Mouse (Mus musculus) ES-E14 (cell line): Measurements from ENCODE around the gene Phldb2. TPM values are rescaled to one million over a fixed set of nuclear protein-coding genes. Genes with fewer than 3 reads are reported as not detected.

Source experiments
- DNase-seq: peaks from one replicate; pipeline ENCODE4 v3.0.0-alpha.2; 2013; ENCODE audit warnings: low read depth, low spot score
- H3K27ac ChIP-seq: 2 replicates; pipeline ENCODE4 v1.5.1; 2012; ENCODE audit warnings: low read depth, mild to moderate bottlenecking, low read length, moderate library complexity, mixed read lengths; ENCODE audit not compliant: poor library complexity, insufficient read depth, severe bottlenecking
- H3K36me3 ChIP-seq: 2 replicates; pipeline ENCODE4 v1.6.1; 2012; ENCODE audit warnings: mild to moderate bottlenecking, low read length, moderate library complexity, mixed read lengths; ENCODE audit not compliant: control insufficient read depth, poor library complexity, insufficient read depth, severe bottlenecking
- H3K4me1 ChIP-seq, 2 experiments: fragments of 150-350 bp in 1 of 2; sonication (generic) in 1 of 2; 2 replicates each; pipeline ENCODE4 v1.6.1; 2012; ENCODE audit warnings: low read length in 2 of 2, mild to moderate bottlenecking in 1 of 2, mixed read lengths in 1 of 2; ENCODE audit not compliant: control insufficient read depth in 2 of 2, insufficient read depth in 2 of 2, poor library complexity in 1 of 2
- H3K4me3 ChIP-seq, 2 experiments: fragments of 150-350 bp in 1 of 2; sonication (generic) in 1 of 2; 2 replicates each; pipeline ENCODE4 v1.5.1; 2012; ENCODE audit warnings: low read length in 2 of 2, low read depth in 1 of 2, mild to moderate bottlenecking in 1 of 2, mixed read lengths in 1 of 2; ENCODE audit not compliant: insufficient read depth in 1 of 2, poor library complexity in 1 of 2, severe bottlenecking in 1 of 2
- H3K9ac ChIP-seq: 2 replicates; pipeline ENCODE4 v1.6.1; 2012; ENCODE audit warnings: low read depth, mild to moderate bottlenecking, low read length, mixed read lengths; ENCODE audit not compliant: poor library complexity, insufficient read depth, severe bottlenecking
- H3K9me3 ChIP-seq: fragments of 150-350 bp; sonication (generic); 2 replicates; pipeline ENCODE4 v1.6.1; 2012; ENCODE audit warnings: low read depth, mild to moderate bottlenecking, low read length; ENCODE audit not compliant: control insufficient read depth, insufficient read depth
- CHD2 ChIP-seq: IDR thresholded peaks from 2 replicates; pipeline ENCODE4 v1.6.1; 2014; ENCODE audit warnings: mild to moderate bottlenecking, low read depth, low read length, inconsistent platforms
- HCFC1 ChIP-seq: IDR thresholded peaks from 2 replicates; pipeline ENCODE4 v1.6.1; 2012; ENCODE audit warnings: low read length, inconsistent platforms, borderline replicate concordance; ENCODE audit not compliant: insufficient read depth
- MAFK ChIP-seq: IDR thresholded peaks from 2 replicates; pipeline ENCODE4 v1.6.1; 2014; ENCODE audit warnings: mild to moderate bottlenecking, low read depth, low read length, inconsistent platforms; ENCODE audit not compliant: insufficient read depth
- ZC3H11A ChIP-seq: IDR thresholded peaks from 2 replicates; pipeline ENCODE4 v1.6.1; 2012; ENCODE audit warnings: low read depth, mild to moderate bottlenecking, inconsistent platforms, low read length, borderline replicate concordance
- ZNF384 ChIP-seq: IDR thresholded peaks from 2 replicates; pipeline ENCODE4 v1.6.1; 2012; ENCODE audit warnings: low read depth, low read length, inconsistent platforms
- in situ Hi-C, 2 experiments: fragments of 600-800 bp; cut with MboI; formaldehyde crosslinking; loops; one replicate each; pipeline ENCODE4 v1.15.1; 2025; ENCODE audit warnings: low sequenced_read_pairs in 2 of 2, inconsistent platforms in 1 of 2; ENCODE audit not compliant: unreplicated experiment in 2 of 2
- total RNA-seq: library from RNA; depleted of rRNA; stranded (reverse); fragments of 300-350 nt; gene quantifications from 2 replicates; pipeline ENCODE4 v1.2.3, GENCODE M21; 2012

Phldb2 gene
- total RNA-seq, 1 experiment: 36.2 TPM

DNA sequence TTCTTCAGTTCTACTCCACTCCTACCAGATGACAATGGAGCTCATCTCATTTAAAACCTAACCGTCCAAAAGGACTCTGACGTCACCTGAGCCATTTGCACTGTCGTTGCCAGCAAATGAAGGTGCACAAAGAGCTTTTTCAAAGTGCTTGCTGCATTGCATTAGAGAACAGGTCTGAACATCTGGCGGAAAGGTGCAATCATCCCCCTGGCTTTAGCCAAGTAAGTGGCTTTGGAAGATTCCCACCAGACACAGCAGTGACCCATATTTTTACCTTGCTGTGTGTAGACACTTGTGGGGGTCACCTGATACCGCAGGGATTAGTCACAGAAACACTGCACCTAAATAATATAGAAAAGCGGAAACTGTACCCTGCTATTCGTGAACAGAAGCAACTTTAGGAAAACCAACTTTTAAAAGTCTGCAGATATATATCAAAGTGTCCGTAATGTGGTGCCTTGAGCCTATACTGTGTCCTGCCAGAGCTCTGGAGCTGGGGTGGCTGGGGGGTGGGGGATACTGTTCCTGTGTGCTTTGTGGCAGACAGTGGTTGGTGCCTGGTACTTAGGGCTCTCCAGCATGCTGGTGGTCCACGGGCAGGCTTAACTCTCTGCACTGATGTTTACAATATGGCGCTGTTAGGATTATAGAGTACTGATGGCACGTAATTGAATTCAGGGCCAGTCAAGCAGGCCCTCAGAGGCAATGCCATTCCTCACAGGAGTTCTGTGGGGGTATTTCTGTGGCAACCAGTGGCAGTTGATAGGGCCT is 123.1 kb downstream of the Phldb2 start:
- no peaks in the 10 kb centered on the region for H3K36me3 ChIP-seq
- no peak overlapping the region for H3K27ac ChIP-seq
- no peak overlapping the region for H3K9ac ChIP-seq
- H3K4me3 ChIP-seq: no peak overlapping the region
- DNase-seq: no peak
- no peaks in the 10 kb centered on the region for H3K9me3 ChIP-seq
- no peak for TF ChIP-seq HCFC1
- TF ChIP-seq ZC3H11A: no peak
- no peak for TF ChIP-seq MAFK
- no peak for TF ChIP-seq ZNF384
- no peak for TF ChIP-seq CHD2
- in situ Hi-C loops: no loop called here
- H3K4me1 ChIP-seq: no peaks in the 10 kb centered on the region

DNA sequence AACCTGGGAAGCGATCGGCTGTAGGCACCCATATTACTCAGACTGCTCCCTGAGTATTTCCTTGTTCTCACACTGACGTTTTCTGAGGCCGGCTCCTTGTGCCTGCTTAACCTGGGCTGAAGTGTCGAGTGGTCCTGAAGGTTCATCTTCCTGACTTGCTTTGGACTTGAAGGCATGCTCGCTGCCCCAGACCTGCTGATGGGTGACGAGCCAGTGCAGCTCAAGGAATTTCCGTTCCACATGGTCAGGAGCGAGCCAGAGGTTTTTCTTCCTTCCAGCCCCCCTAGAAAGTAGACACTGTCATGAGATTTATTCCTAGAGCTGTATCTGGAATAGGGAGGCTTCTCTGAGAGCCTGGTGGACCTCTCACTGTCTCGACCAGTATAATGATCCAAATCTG is 128.1 kb downstream of the Phldb2 start:
- in situ Hi-C loops: no loop called here

DNA sequence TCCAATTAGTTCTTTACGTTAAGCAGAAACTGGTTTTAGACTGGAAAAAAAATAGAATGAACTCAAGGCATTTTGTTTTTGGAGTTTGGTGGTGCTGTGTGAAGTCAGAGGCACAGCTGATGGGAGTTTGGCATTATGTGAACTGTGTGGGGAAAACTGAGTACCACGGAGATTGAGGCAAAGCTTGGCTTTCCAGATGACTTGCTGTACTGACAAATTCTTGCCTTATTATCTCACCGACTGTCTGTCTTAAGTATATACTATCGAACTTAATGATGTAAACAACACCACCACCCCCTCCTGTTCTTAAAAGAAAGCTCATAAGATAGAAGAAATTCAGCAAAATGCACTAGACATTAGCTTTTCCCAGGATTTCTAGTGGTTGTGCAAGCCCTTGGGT is 129.4 kb downstream of the Phldb2 start:
- in situ Hi-C loops: no loop called here
- no peak for DNase-seq
- no peak overlapping the region for H3K4me3 ChIP-seq
- no peaks in the 10 kb centered on the region for H3K36me3 ChIP-seq
- H3K4me1 ChIP-seq: no peaks in the 10 kb centered on the region
- H3K9me3 ChIP-seq: no peaks in the 10 kb centered on the region
- no peak overlapping the region for H3K9ac ChIP-seq
- no peak for TF ChIP-seq ZNF384
- no peak for TF ChIP-seq CHD2
- TF ChIP-seq MAFK: no peak
- no peak for TF ChIP-seq ZC3H11A
- TF ChIP-seq HCFC1: no peak
- H3K27ac ChIP-seq: no peak overlapping the region

More for the DNA sequence above, 128.1 kb downstream of the Phldb2 start:
- no peaks in the 10 kb centered on the region for H3K36me3 ChIP-seq
- H3K9me3 ChIP-seq: no peaks in the 10 kb centered on the region
- DNase-seq: no peak
- TF ChIP-seq CHD2: no peak
- no peak for TF ChIP-seq HCFC1
- TF ChIP-seq ZC3H11A: no peak
- TF ChIP-seq MAFK: no peak
- no peak for TF ChIP-seq ZNF384
- no peak overlapping the region for H3K9ac ChIP-seq
- no peak overlapping the region for H3K4me3 ChIP-seq
- no peak overlapping the region for H3K27ac ChIP-seq
- no peaks in the 10 kb centered on the region for H3K4me1 ChIP-seq

DNA sequence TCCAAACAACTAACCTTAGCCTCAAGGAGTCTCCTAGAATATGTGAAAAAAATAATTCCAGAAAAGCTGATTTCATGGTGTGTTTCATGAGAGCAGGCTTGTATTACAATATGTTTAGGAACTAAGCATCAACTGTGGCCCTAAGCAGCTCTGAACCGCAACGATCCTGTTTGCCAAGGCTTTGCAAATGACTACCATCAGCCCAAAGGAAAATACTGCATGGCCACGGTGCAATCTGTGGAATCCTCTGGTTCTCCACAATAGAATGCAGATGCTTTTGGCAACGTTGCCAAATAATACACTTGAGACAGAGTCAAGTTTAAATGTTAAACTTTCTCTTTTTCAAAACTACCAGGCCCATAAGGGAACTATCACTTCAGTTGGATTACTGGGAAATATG is 133.5 kb downstream of the Phldb2 start:
- Histone ChIP-seq H3K4me1 (no peaks in the 10 kb centered on the region; a peak in 1 of 4 replicates), H3K36me3 (no peaks in the 10 kb centered on the region), H3K9ac (no peak overlapping the region), H3K27ac (no peak overlapping the region), H3K9me3 (no peaks in the 10 kb centered on the region), H3K4me3 (no peak overlapping the region)
- TF ChIP-seq MAFK: no peak
- no peak for TF ChIP-seq ZC3H11A
- TF ChIP-seq CHD2: no peak
- TF ChIP-seq HCFC1: no peak
- no peak for TF ChIP-seq ZNF384
- DNase-seq: no peak
- in situ Hi-C loops: no loop called here
